ENCODE assay signal across 10 mouse cellular contexts in genomic region chr15:98173821-98174220, GRCm38 (mm10). TPM values are rescaled to one million over a fixed set of nuclear protein-coding genes. Genes with fewer than 3 reads are reported as not detected.
A peak's percentile ranks its signal among the peaks of the same experiment; 100 is the strongest.
DNase-seq lines count a peak whose midpoint lies in the region; ATAC-seq and TF ChIP-seq lines count a peak whose summit lies in the region.
"Had no signal": no experiment of that assay in that cellular context is flagged by ENCODE, and none has a peak within 500 bp of the region (broad histone marks: within the 10 kb centered on the region; RNA-seq: fewer than 3 reads in every experiment).

No protein-coding gene starts in this region.

- no peak for ATAC-seq in liver, embryonic 12.5 days
- ATAC-seq in erythroblast, adult 5-6 weeks (replicated peaks; ENCODE audit: low FRiP score, poor library complexity, severe bottlenecking) = no peak
- no peak for ATAC-seq in midbrain, embryonic 13.5 days

- DNase-seq in liver, adult 2 months (ENCODE audit: extremely low read depth, low read depth, low spot score) = peak; percentile 10
- peak; percentile 80 for DNase-seq in MN1 (ENCODE audit: low spot score)
- DNase-seq in cerebellum, postnatal 10 days = peak; percentile 69 to 81
- DNase-seq in kidney, postnatal 10 days = peak; percentile 41
- peak; percentile 34 for DNase-seq in lung, postnatal 14 days

- H3K4me1 ChIP-seq in liver, adult 2 months (ENCODE audit: control insufficient read depth, insufficient read depth, low read length) = no peaks in the 10 kb centered on the region
- no peaks in the 10 kb centered on the region for H3K4me1 ChIP-seq in liver, embryonic 12.5 days
- peaks cover 43% of the 10 kb centered on the region for H3K4me1 ChIP-seq in midbrain, embryonic 13.5 days (replicated peaks)

- TF ChIP-seq POLR2A in liver, adult 2 months (IDR thresholded peaks at IDR 0.05; ENCODE audit: extremely low read depth, insufficient read depth, low read length) = no peak

- no peak overlapping the region for H3K4me2 ChIP-seq in liver, embryonic 12.5 days
- H3K4me2 ChIP-seq in midbrain, embryonic 13.5 days (replicated peaks) = no peak overlapping the region
- H3K4me2 ChIP-seq: midbrain, embryonic 12.5 days had no signal

- H3K9ac ChIP-seq in liver, adult 2 months (ENCODE audit: low read depth, low read length) = no peak overlapping the region
- H3K9ac ChIP-seq in liver, embryonic 12.5 days = no peak overlapping the region
- H3K9ac ChIP-seq in midbrain, embryonic 13.5 days (replicated peaks) = no peak overlapping the region
- H3K9ac ChIP-seq: midbrain, embryonic 12.5 days had no signal

- no peaks in the 10 kb centered on the region for H3K36me3 ChIP-seq in liver, adult 2 months (ENCODE audit: control insufficient read depth, insufficient read depth, low read length)
- H3K36me3 ChIP-seq in liver, embryonic 12.5 days = no peaks in the 10 kb centered on the region
- H3K36me3 ChIP-seq in midbrain, embryonic 13.5 days = no peaks in the 10 kb centered on the region
- H3K36me3 ChIP-seq: midbrain, embryonic 12.5 days had no signal

- H3K4me3 ChIP-seq in liver, adult 2 months (ENCODE audit: insufficient read depth, low read depth, low read length) = no peak overlapping the region
- H3K4me3 ChIP-seq in liver, embryonic 12.5 days = no peak overlapping the region
- no peak overlapping the region for H3K4me3 ChIP-seq in midbrain, embryonic 13.5 days (replicated peaks)
- H3K4me3 ChIP-seq: midbrain, embryonic 12.5 days had no signal

- H3K9me3 ChIP-seq in liver, embryonic 12.5 days (replicated peaks) = no peaks in the 10 kb centered on the region
- H3K9me3 ChIP-seq in midbrain, embryonic 13.5 days = no peaks in the 10 kb centered on the region
- H3K9me3 ChIP-seq: midbrain, embryonic 12.5 days had no signal

- H3K79me2 ChIP-seq in liver, adult 2 months (ENCODE audit: control insufficient read depth, insufficient read depth, low read length) = no peaks in the 10 kb centered on the region

- WGBS in liver, adult 2 months = 40% methylated on average over 8 of the region's 8 CpGs
- WGBS in liver, embryonic 12.5 days (ENCODE audit: insufficient replicate concordance) = 41% methylated on average over 8 of the region's 8 CpGs
- WGBS in midbrain, embryonic 13.5 days = 36% methylated on average over 8 of the region's 8 CpGs

- peaks cover 2% of the 10 kb centered on the region; the same call in 1 of the 2 replicates for H3K27me3 ChIP-seq in liver, adult 2 months (ENCODE audit: control insufficient read depth, insufficient read depth, low read length)
- H3K27me3 ChIP-seq in liver, embryonic 12.5 days (replicated peaks) = peaks cover 87% of the 10 kb centered on the region
- peaks cover 34% of the 10 kb centered on the region for H3K27me3 ChIP-seq in midbrain, embryonic 13.5 days

- TF ChIP-seq CTCF in liver, adult 2 months (IDR thresholded peaks at IDR 0.05; ENCODE audit: low read depth, low read length) = 0 out of 2 replicates have a peak, but pooled peaks have one; percentile 0

- no peak overlapping the region for H3K27ac ChIP-seq in liver, adult 2 months (replicated peaks; ENCODE audit: insufficient read depth, low read depth, low read length)
- no peak overlapping the region for H3K27ac ChIP-seq in liver, embryonic 12.5 days
- no peak overlapping the region for H3K27ac ChIP-seq in midbrain, embryonic 13.5 days
- H3K27ac ChIP-seq: midbrain, embryonic 12.5 days had no signal

RNA-seq across cellular contexts. Expression of gene Ccdc184, which starts 6.9 kb away (rescaled TPM):
- not detected in 2 replicates for total RNA-seq in liver, adult 2 months (2014; rRNA removed)
- polyA plus RNA-seq in liver, adult 2 months (2012; rRNA removed) = not detected in 2 replicates
- not detected in 2 replicates for polyA plus RNA-seq in liver, embryonic 12.5 days (2016; fragmentation: Nextera tagmentation; extraction: Ambion mirVana)
- not detected in 2 replicates for total RNA-seq in erythroblast, adult 5-6 weeks (2015; ENCODE audit: low replicate concordance)
- total RNA-seq in erythroblast, adult 5-6 weeks (2017; ENCODE audit: low replicate concordance) = not detected in 2 replicates
- polyA plus RNA-seq in midbrain, embryonic 13.5 days (2015; fragmentation: Nextera tagmentation; extraction: Ambion mirVana) = 55.4 and 60.4 TPM in 2 replicates
- total RNA-seq: gastrocnemius, postnatal 4 days had no signal

RNA-seq across cellular contexts. Expression of gene Asb8, which starts 8.4 kb away (rescaled TPM):
- total RNA-seq in liver, adult 2 months (2014; rRNA removed) = 10.8 and 15.4 TPM in 2 replicates
- polyA plus RNA-seq in liver, adult 2 months (2012; rRNA removed) = 26.9 and 32.9 TPM in 2 replicates
- polyA plus RNA-seq in liver, embryonic 12.5 days (2016; fragmentation: Nextera tagmentation; extraction: Ambion mirVana) = 25.6 and 25.9 TPM in 2 replicates
- total RNA-seq in erythroblast, adult 5-6 weeks (2015; ENCODE audit: low replicate concordance) = 11.3 and 11.7 TPM in 2 replicates
- 7.7 and 11.2 TPM in 2 replicates for total RNA-seq in erythroblast, adult 5-6 weeks (2017; ENCODE audit: low replicate concordance)
- 54.4 and 54.9 TPM in 2 replicates for polyA plus RNA-seq in midbrain, embryonic 13.5 days (2015; fragmentation: Nextera tagmentation; extraction: Ambion mirVana)

RNA-seq across cellular contexts. Expression of gene Olfr288, which starts 21.5 kb away (rescaled TPM):
- not detected in 2 replicates for total RNA-seq in liver, adult 2 months (2014; rRNA removed)
- polyA plus RNA-seq in liver, adult 2 months (2012; rRNA removed) = not detected in 2 replicates
- not detected in 2 replicates for polyA plus RNA-seq in liver, embryonic 12.5 days (2016; fragmentation: Nextera tagmentation; extraction: Ambion mirVana)
- not detected in 2 replicates for total RNA-seq in erythroblast, adult 5-6 weeks (2015; ENCODE audit: low replicate concordance)
- total RNA-seq in erythroblast, adult 5-6 weeks (2017; ENCODE audit: low replicate concordance) = not detected in 2 replicates
- not detected in 2 replicates for polyA plus RNA-seq in midbrain, embryonic 13.5 days (2015; fragmentation: Nextera tagmentation; extraction: Ambion mirVana)
- total RNA-seq: gastrocnemius, postnatal 4 days had no signal
- polyA plus RNA-seq: midbrain, embryonic 12.5 days had no signal

RNA-seq across cellular contexts. Expression of gene Gm44579, which starts 47.0 kb away (rescaled TPM):
- not detected in 2 replicates for total RNA-seq in liver, adult 2 months (2014; rRNA removed)
- not detected in 2 replicates for polyA plus RNA-seq in liver, adult 2 months (2012; rRNA removed)
- not detected in 2 replicates for polyA plus RNA-seq in liver, embryonic 12.5 days (2016; fragmentation: Nextera tagmentation; extraction: Ambion mirVana)
- not detected in 2 replicates for total RNA-seq in erythroblast, adult 5-6 weeks (2015; ENCODE audit: low replicate concordance)
- total RNA-seq in erythroblast, adult 5-6 weeks (2017; ENCODE audit: low replicate concordance) = not detected in 2 replicates
- not detected in 2 replicates for polyA plus RNA-seq in midbrain, embryonic 13.5 days (2015; fragmentation: Nextera tagmentation; extraction: Ambion mirVana)
- total RNA-seq: gastrocnemius, postnatal 4 days had no signal
- polyA plus RNA-seq: midbrain, embryonic 12.5 days had no signal

RNA-seq across cellular contexts. Expression of gene Olfr287, which starts 47.0 kb away (rescaled TPM):
- not detected in 2 replicates for total RNA-seq in liver, adult 2 months (2014; rRNA removed)
- polyA plus RNA-seq in liver, adult 2 months (2012; rRNA removed) = not detected in 2 replicates
- polyA plus RNA-seq in liver, embryonic 12.5 days (2016; fragmentation: Nextera tagmentation; extraction: Ambion mirVana) = not detected in 2 replicates
- not detected in 2 replicates for total RNA-seq in erythroblast, adult 5-6 weeks (2015; ENCODE audit: low replicate concordance)
- total RNA-seq in erythroblast, adult 5-6 weeks (2017; ENCODE audit: low replicate concordance) = not detected in 2 replicates
- polyA plus RNA-seq in midbrain, embryonic 13.5 days (2015; fragmentation: Nextera tagmentation; extraction: Ambion mirVana) = 0.14 TPM in 1 of 2 replicates, not detected in the other
- total RNA-seq: gastrocnemius, postnatal 4 days had no signal
- polyA plus RNA-seq: midbrain, embryonic 12.5 days had no signal

Comparison
In these comparisons a context has a peak if more than half of its experiments do, and no peak if none do; other contexts are left out.
1. DNase-seq: peak in every context shown above with its lines; median percentile 80 in MN1; 75 in cerebellum, postnatal 10 days; 41 in kidney, postnatal 10 days; 34 in lung, postnatal 14 days; 10 in liver, adult 2 months.
2. RNA of gene Ccdc184, which starts 6.9 kb away (polyA plus RNA-seq): 55.4 to 60.4 TPM in midbrain, embryonic 13.5 days; not detected in liver, adult 2 months and not detected in liver, embryonic 12.5 days; every median in the first group is over 10 times any median in the second.